Mouse (Mus musculus) olfactory bulb, adult 2 months (tissue): ENCODE measurements around the gene Dnlz.

Experiments used
- CTCF ChIP-seq: fragments of 200-500 bp; IDR thresholded peaks from 2 replicates; pipeline ENCODE4 v1.5.1; 2012; ENCODE audit warnings: low read depth, mild to moderate bottlenecking, low read length, moderate library complexity; ENCODE audit not compliant: insufficient read depth
- POLR2A ChIP-seq: fragments of 200-500 bp; IDR thresholded peaks from 2 replicates; pipeline ENCODE4 v1.6.1; 2012; ENCODE audit warnings: mild to moderate bottlenecking, low read depth, low read length, moderate library complexity; ENCODE audit not compliant: insufficient read depth

- TF ChIP-seq POLR2A (no peak), CTCF (no peak)
Measured at GRCm38 (mm10) chr2:26387713-26388112, 35.8 kb upstream of the Dnlz start.
